Mouse (Mus musculus): ENCODE results near the gene Padi1. TPM values are rescaled to one million over a fixed set of nuclear protein-coding genes. Genes with fewer than 3 reads are reported as not detected.

Gene Padi1
- 0.26 and 0.33 TPM in 2 replicates for polyA plus RNA-seq (2015; fragmentation: Nextera tagmentation; extraction: Ambion mirVana)

DNA sequence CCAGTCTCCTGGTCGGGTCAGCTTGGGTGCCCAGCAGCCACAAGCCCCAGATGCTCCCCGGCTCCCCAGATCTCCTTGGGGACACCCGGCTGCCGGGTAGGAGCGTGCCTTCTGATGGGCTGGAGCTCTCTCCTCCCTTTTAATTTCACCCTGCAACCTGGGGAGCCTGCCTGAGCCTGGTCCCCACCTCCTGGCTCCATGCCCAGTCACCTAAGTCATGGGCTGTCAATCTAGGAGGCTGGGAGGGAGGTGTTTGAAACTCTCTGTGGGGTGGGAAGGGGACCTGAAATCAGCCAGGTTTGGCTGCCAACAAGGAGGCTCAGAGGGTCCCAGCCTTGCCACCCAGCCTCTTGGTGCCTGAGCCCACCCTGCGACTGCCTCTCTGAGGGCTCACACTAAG, at the start of gene Padi1:
TSS of gene Padi1 (minus strand) at position 113 of the 400 bp plus-strand sequence.
- Histone ChIP-seq H3K9ac (replicated peaks; ENCODE audit: low read length) (no peak within 1 kb of the TSS), H3K9me3 (ENCODE audit: low read length) (no peaks in the 10 kb centered on the region), H3K36me3 (ENCODE audit: insufficient read depth, low read length) (no peaks in the 10 kb centered on the region), H3K4me3 (ENCODE audit: low read length) (no peak within 1 kb of the TSS), H3K27me3 (ENCODE audit: insufficient read depth, low read length) (no peaks in the 10 kb centered on the region), H3K4me1 (ENCODE audit: insufficient read depth, low read length) (no peaks in the 10 kb centered on the region; the same call in 1 of the 2 replicates), H3K27ac (ENCODE audit: low read length) (no peak within 1 kb of the TSS), H3K4me2 (replicated peaks; ENCODE audit: low read depth, low read length) (no peak within 1 kb of the TSS)
- WGBS = 52% methylated on average over 6 of the region's 6 CpGs
- ATAC-seq (ENCODE audit: low FRiP score, low TSS enrichment) = no peak

- Histone ChIP-seq H3K27ac (ENCODE audit: low read length) (no peak overlapping the region), H3K9ac (replicated peaks; ENCODE audit: low read length) (no peak overlapping the region), H3K9me3 (ENCODE audit: low read length) (no peaks in the 10 kb centered on the region), H3K27me3 (ENCODE audit: insufficient read depth, low read length) (no peaks in the 10 kb centered on the region), H3K4me2 (replicated peaks; ENCODE audit: low read depth, low read length) (no peak overlapping the region), H3K36me3 (ENCODE audit: insufficient read depth, low read length) (no peaks in the 10 kb centered on the region), H3K4me3 (ENCODE audit: low read length) (no peak overlapping the region), H3K4me1 (ENCODE audit: insufficient read depth, low read length) (no peaks in the 10 kb centered on the region)
- 81% methylated on average over 1 of the region's 1 CpGs for WGBS
- ATAC-seq (ENCODE audit: low FRiP score, low TSS enrichment) = no peak
Measured at GRCm38 (mm10) chr4:140892163-140892530, 46.6 kb upstream of the Padi1 start.

DNA sequence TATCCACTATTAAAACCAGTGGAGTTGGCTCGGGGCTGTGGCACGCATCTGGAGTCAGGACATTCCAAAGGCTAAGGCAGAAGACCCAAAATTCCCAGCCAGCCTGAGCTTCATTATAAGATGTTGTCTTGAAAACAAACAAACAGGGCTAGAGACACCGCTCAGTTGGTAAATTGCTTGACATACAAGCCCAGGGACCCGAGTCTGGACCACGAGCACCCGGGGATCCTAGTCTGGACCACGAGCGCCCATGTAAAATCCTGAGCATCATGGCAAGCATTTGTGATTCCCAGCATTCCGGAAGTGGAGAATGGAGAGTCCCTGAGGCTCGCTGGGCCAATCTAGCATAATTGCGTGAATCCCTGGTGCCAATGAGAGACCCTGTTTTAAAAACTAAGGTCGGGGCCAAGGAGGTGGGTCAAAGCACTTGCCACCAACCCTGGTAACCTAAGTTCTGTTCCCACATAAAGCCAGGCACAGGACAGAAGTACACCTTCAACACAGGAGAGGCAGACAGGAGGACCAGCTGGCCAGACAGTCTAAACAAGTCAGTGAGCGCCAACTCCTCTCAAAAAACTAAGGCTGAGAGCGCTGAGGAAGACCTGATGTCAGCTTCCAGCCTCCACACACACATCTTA, 46.1 kb upstream of the Padi1 start:
- 94% methylated on average over 14 of the region's 14 CpGs for WGBS
- H3K9me3 ChIP-seq (ENCODE audit: low read length) = no peaks in the 10 kb centered on the region
- H3K4me2 ChIP-seq (replicated peaks; ENCODE audit: low read depth, low read length) = no peak overlapping the region
- no peak for ATAC-seq (ENCODE audit: low FRiP score, low TSS enrichment)
- no peak overlapping the region for H3K4me3 ChIP-seq (ENCODE audit: low read length)
- H3K27ac ChIP-seq (ENCODE audit: low read length) = no peak overlapping the region
- no peaks in the 10 kb centered on the region for H3K36me3 ChIP-seq (ENCODE audit: insufficient read depth, low read length)
- H3K9ac ChIP-seq (replicated peaks; ENCODE audit: low read length) = no peak overlapping the region
- no peaks in the 10 kb centered on the region for H3K4me1 ChIP-seq (ENCODE audit: insufficient read depth, low read length)
- H3K27me3 ChIP-seq (ENCODE audit: insufficient read depth, low read length) = no peaks in the 10 kb centered on the region

- H3K4me3 ChIP-seq (ENCODE audit: low read length) = no peak overlapping the region
- 37% methylated on average over 4 of the region's 4 CpGs for WGBS
- ATAC-seq (ENCODE audit: low FRiP score, low TSS enrichment) = no peak
- no peaks in the 10 kb centered on the region for H3K4me1 ChIP-seq (ENCODE audit: insufficient read depth, low read length)
- H3K9ac ChIP-seq (replicated peaks; ENCODE audit: low read length) = no peak overlapping the region
- H3K27me3 ChIP-seq (ENCODE audit: insufficient read depth, low read length) = no peaks in the 10 kb centered on the region
- H3K36me3 ChIP-seq (ENCODE audit: insufficient read depth, low read length) = no peaks in the 10 kb centered on the region
- no peak overlapping the region for H3K27ac ChIP-seq (ENCODE audit: low read length)
- no peaks in the 10 kb centered on the region for H3K9me3 ChIP-seq (ENCODE audit: low read length)
- no peak overlapping the region for H3K4me2 ChIP-seq (replicated peaks; ENCODE audit: low read depth, low read length)
Measured at GRCm38 (mm10) chr4:140883852-140884251, 38.3 kb upstream of the Padi1 start.

- ATAC-seq (ENCODE audit: low FRiP score, low TSS enrichment) = no peak
- WGBS = 97% methylated on average over 3 of the region's 3 CpGs
- no peaks in the 10 kb centered on the region for H3K27me3 ChIP-seq (ENCODE audit: insufficient read depth, low read length)
Measured at GRCm38 (mm10) chr4:140882981-140883380, 37.4 kb upstream of the Padi1 start.

DNA sequence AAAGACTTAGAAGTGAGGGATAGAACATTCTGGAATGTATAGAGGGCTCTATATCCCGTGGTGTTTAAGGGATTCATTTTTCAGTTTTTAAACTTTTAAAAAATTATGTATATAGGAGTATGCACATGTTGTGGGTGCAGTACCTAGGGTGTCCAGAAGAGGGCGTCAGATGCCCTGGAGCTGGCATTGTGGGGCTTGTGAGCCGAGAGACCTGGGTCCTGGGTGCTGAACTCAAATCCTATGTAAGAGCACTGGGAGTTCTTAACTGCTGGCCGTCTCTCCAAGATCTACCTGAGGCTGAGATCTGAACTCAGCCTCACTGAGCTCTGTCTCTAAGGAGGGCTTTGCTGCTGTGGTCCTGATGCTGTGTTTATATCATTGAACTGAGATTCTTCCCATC, 36.8 kb upstream of the Padi1 start:
- no peaks in the 10 kb centered on the region; the same call in 1 of the 2 replicates for H3K27me3 ChIP-seq (ENCODE audit: insufficient read depth, low read length)
- 67% methylated on average over 4 of the region's 4 CpGs for WGBS
- no peaks in the 10 kb centered on the region for H3K36me3 ChIP-seq (ENCODE audit: insufficient read depth, low read length)
- H3K4me1 ChIP-seq (ENCODE audit: insufficient read depth, low read length) = no peaks in the 10 kb centered on the region
- H3K4me3 ChIP-seq (ENCODE audit: low read length) = no peak overlapping the region
- ATAC-seq (ENCODE audit: low FRiP score, low TSS enrichment) = no peak
- no peak overlapping the region for H3K4me2 ChIP-seq (replicated peaks; ENCODE audit: low read depth, low read length)
- H3K27ac ChIP-seq (ENCODE audit: low read length) = no peak overlapping the region
- H3K9me3 ChIP-seq (ENCODE audit: low read length) = no peaks in the 10 kb centered on the region
- H3K9ac ChIP-seq (replicated peaks; ENCODE audit: low read length) = no peak overlapping the region

More at GRCm38 (mm10) chr4:140882981-140883380, 37.4 kb upstream of the Padi1 start:
- Histone ChIP-seq H3K9ac (replicated peaks; ENCODE audit: low read length) (no peak overlapping the region), H3K4me2 (replicated peaks; ENCODE audit: low read depth, low read length) (no peak overlapping the region), H3K9me3 (ENCODE audit: low read length) (no peaks in the 10 kb centered on the region), H3K4me1 (ENCODE audit: insufficient read depth, low read length) (no peaks in the 10 kb centered on the region), H3K4me3 (ENCODE audit: low read length) (no peak overlapping the region), H3K36me3 (ENCODE audit: insufficient read depth, low read length) (no peaks in the 10 kb centered on the region), H3K27ac (ENCODE audit: low read length) (no peak overlapping the region)

DNA sequence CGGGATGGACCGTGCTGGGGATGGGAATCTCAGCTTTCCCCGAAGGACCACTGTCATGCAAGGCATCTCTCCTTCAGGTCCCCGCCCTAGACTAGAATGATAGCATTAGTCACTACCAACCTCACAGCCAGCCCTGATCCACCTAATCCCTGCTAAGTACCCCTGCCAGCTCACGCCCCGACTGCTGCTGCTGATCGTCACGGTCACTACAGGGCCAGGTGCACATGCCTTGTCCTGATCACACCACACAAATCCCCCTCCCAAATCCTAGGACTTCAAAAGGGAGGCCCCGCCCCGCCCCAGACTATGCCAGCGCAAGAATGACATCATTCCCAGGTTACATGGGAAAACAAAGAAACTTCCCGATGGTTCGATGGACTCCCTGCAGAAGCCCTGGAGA, 36.2 kb upstream of the Padi1 start:
- H3K4me3 ChIP-seq (ENCODE audit: low read length) = no peak overlapping the region
- H3K4me1 ChIP-seq (ENCODE audit: insufficient read depth, low read length) = no peaks in the 10 kb centered on the region
- H3K9ac ChIP-seq (replicated peaks; ENCODE audit: low read length) = no peak overlapping the region
- no peak overlapping the region for H3K4me2 ChIP-seq (replicated peaks; ENCODE audit: low read depth, low read length)
- no peak for ATAC-seq (ENCODE audit: low FRiP score, low TSS enrichment)
- WGBS = 94% methylated on average over 13 of the region's 13 CpGs
- H3K27me3 ChIP-seq (ENCODE audit: insufficient read depth, low read length) = no peaks in the 10 kb centered on the region; the same call in 1 of the 2 replicates
- no peaks in the 10 kb centered on the region for H3K36me3 ChIP-seq (ENCODE audit: insufficient read depth, low read length)
- H3K27ac ChIP-seq (ENCODE audit: low read length) = no peak overlapping the region
- no peaks in the 10 kb centered on the region for H3K9me3 ChIP-seq (ENCODE audit: low read length)

DNA sequence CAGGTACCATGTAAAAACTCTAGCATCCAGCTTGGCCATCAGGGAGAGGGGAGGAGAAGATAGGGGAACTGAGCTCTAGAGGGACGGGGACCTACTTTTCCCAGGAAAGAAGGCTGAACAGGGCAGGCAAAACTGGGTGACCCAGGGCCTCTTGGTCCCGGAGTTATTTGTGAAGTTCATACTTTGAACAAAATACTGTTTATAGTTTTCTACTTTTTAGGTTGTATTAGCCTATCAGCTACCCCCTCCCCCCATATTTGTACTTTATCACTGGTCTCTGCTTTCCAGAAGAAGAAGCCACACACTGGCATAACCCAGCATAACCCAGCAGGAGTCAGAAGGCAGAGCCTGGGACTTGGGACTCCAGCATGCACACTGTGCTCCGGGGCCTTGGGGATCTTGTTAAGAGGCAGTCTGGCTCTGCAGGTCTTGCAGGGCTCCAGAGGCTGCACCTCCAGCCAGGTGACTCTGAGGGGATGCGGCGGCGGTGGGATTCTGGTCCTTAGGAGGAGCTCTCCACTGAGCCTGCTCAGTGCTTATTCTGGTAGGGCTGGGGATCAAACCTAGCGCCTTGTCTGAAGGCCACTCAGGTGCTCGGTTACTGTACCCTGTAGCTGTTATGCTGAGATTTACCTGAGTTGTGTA, 35.6 kb upstream of the Padi1 start:
- no peak overlapping the region for H3K4me3 ChIP-seq (ENCODE audit: low read length)
- H3K4me1 ChIP-seq (ENCODE audit: insufficient read depth, low read length) = no peaks in the 10 kb centered on the region
- no peak overlapping the region for H3K9ac ChIP-seq (replicated peaks; ENCODE audit: low read length)
- 88% methylated on average over 8 of the region's 8 CpGs for WGBS
- H3K4me2 ChIP-seq (replicated peaks; ENCODE audit: low read depth, low read length) = no peak overlapping the region
- no peaks in the 10 kb centered on the region for H3K9me3 ChIP-seq (ENCODE audit: low read length)
- no peak for ATAC-seq (ENCODE audit: low FRiP score, low TSS enrichment)
- H3K27ac ChIP-seq (ENCODE audit: low read length) = no peak overlapping the region
- H3K27me3 ChIP-seq (ENCODE audit: insufficient read depth, low read length) = no peaks in the 10 kb centered on the region; the same call in 1 of the 2 replicates
- H3K36me3 ChIP-seq (ENCODE audit: insufficient read depth, low read length) = no peaks in the 10 kb centered on the region

- no peak for ATAC-seq (ENCODE audit: low FRiP score, low TSS enrichment)
- Histone ChIP-seq H3K4me2 (replicated peaks; ENCODE audit: low read depth, low read length) (no peak overlapping the region), H3K27me3 (ENCODE audit: insufficient read depth, low read length) (no peaks in the 10 kb centered on the region; the same call in 1 of the 2 replicates), H3K9ac (replicated peaks; ENCODE audit: low read length) (no peak overlapping the region), H3K4me1 (ENCODE audit: insufficient read depth, low read length) (no peaks in the 10 kb centered on the region), H3K36me3 (ENCODE audit: insufficient read depth, low read length) (no peaks in the 10 kb centered on the region), H3K4me3 (ENCODE audit: low read length) (no peak overlapping the region), H3K27ac (ENCODE audit: low read length) (no peak overlapping the region), H3K9me3 (ENCODE audit: low read length) (no peaks in the 10 kb centered on the region)
- 70% methylated on average over 3 of the region's 3 CpGs for WGBS
Measured at GRCm38 (mm10) chr4:140880207-140880606, 34.6 kb upstream of the Padi1 start.

DNA sequence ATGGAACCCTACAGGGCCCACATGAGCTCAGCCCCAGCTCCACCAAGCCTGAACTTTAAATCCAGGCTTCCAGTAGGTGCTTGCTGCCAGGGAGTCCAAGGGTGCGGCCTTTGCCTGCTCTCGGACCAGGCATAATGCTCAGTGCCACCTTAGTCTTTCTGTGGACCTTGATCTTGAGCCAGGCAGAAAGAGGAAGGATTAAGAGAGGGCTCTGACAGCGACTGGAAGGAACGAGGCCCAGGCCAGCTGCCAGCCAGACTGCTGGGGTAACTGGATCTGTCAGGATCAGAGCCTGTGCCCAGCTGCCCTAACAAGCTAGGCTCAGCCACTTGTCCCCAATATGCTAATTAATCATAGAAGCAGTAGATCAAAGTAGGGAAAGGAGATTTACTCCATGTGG, 34.2 kb upstream of the Padi1 start:
- no peak overlapping the region for H3K4me2 ChIP-seq (replicated peaks; ENCODE audit: low read depth, low read length)
- no peak overlapping the region for H3K9ac ChIP-seq (replicated peaks; ENCODE audit: low read length)
- ATAC-seq (ENCODE audit: low FRiP score, low TSS enrichment) = no peak
- H3K36me3 ChIP-seq (ENCODE audit: insufficient read depth, low read length) = no peaks in the 10 kb centered on the region
- no peaks in the 10 kb centered on the region for H3K9me3 ChIP-seq (ENCODE audit: low read length)
- no peak overlapping the region for H3K4me3 ChIP-seq (ENCODE audit: low read length)
- no peak overlapping the region for H3K27ac ChIP-seq (ENCODE audit: low read length)
- WGBS = 65% methylated on average over 4 of the region's 4 CpGs
- H3K4me1 ChIP-seq (ENCODE audit: insufficient read depth, low read length) = no peaks in the 10 kb centered on the region
- H3K27me3 ChIP-seq (ENCODE audit: insufficient read depth, low read length) = no peaks in the 10 kb centered on the region; the same call in 1 of the 2 replicates
